Mouse (Mus musculus): ENCODE data around the gene Kif2a.
A peak's percentile ranks its signal among the peaks of the same experiment; 100 is the strongest.

The Kif2a gene

GRCm38 (mm10) chr13:107021461-107022265 is at the start of gene Kif2a:
Gene Kif2a (minus strand): TSS chr13:107022126.
- DNase-seq (ENCODE audit: extremely low spot score, low spot score) = peak; percentile 80

DNA sequence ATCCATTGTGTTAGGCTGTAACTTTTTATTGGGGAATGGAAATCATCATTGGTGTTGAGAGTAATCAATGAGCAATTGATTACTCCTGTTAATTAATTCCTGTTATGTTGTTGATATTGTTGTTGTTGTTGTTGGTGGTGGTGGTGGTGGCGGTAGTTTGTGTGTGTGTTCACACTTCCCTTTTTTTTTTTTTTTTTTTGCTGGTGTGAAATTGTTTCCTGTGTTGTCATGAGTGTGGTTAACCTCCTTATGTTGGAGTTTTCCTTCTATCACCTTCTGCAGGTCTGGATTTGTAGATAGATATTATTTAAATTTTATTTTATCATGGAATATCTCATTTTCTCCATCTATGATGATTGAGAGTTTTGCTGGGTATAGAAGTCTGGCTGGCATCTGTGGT is 47.1 kb upstream of the Kif2a start:
- no peak for DNase-seq (ENCODE audit: extremely low spot score, low spot score)

GRCm38 (mm10) chr13:107065098-107065855 is 43.4 kb upstream of the Kif2a start:
- DNase-seq (ENCODE audit: extremely low spot score, low spot score) = no peak

DNA sequence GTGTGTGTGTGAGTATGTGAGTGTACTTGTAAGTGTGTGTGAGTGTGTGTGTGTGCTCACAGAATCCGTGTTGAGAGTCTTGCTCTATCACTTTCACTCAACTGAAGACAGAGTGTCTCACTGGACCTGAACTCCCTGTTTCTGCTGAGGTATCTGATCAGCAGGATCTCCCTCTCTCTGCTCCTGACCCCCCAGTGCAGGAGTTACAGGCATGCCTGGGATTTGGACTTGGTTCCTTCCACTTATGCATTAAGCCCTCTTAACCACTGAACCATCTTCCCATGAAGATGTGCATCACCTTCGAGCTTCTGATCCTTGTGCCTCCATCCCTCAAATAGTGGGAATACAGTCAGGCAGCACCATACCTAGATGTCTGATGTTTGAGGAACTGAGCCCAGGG is 42.3 kb upstream of the Kif2a start:
- DNase-seq (ENCODE audit: extremely low spot score, low spot score) = no peak

DNA sequence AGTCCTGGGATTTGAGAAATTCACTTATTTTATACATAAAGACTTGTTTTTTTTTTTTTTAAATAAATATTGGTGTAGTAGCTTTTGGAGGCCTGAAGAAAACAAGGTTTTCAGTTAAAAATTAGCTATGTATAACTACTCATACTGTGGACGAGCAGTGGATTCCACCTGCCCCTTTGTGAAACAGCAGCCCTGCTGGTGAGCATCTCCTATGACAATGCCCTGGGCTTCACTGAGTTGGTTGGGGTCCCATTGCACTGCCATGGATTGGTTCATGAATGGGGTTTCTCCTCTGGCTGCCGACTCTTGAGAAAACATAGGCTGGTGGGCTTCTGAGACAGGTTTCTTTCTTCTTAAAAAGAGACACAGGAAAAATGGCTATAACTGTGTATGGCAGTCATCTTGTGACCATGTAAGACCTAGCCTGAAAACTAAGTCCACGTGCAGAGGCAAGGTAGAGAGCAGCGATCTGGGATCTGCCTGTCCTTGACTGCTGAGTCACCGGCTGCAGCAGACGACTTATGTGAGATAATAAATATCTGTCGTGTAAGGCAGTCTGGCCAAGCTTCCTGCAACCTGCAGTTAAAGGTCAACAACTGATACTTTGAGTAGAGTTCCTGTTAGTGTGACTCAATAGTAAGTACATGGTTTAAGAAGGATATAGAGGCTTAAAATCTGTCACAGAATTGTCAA is 41.3 kb upstream of the Kif2a start:
- no peak for DNase-seq (ENCODE audit: extremely low spot score, low spot score)

GRCm38 (mm10) chr13:107060098-107060497 is 38.2 kb upstream of the Kif2a start:
- DNase-seq (ENCODE audit: extremely low spot score, low spot score) = no peak

DNA sequence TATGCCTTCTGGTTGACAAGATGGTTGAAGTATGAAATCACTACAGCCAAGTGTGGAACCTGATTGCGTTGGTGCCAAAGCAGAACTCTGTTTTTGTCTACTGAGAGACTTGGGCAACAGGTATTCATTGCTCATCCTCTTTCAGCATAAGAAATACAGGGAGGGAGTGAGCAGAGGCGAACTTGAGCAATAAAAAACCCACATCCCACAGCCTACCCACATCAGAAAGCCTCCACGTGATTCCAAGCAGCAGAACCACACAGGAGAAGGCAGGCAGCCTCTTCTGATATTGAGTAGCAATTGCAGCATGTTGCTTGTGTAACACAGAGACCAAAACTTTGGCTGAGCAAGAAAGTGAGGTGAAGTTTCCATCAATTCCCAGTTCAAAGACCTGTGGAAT is 37.5 kb upstream of the Kif2a start:
- DNase-seq (ENCODE audit: extremely low spot score, low spot score) = no peak

GRCm38 (mm10) chr13:107056318-107056717 is 34.4 kb upstream of the Kif2a start:
- no peak for DNase-seq (ENCODE audit: extremely low spot score, low spot score)

GRCm38 (mm10) chr13:107054496-107054895 is 32.6 kb upstream of the Kif2a start:
- no peak for DNase-seq (ENCODE audit: extremely low spot score, low spot score)

DNA sequence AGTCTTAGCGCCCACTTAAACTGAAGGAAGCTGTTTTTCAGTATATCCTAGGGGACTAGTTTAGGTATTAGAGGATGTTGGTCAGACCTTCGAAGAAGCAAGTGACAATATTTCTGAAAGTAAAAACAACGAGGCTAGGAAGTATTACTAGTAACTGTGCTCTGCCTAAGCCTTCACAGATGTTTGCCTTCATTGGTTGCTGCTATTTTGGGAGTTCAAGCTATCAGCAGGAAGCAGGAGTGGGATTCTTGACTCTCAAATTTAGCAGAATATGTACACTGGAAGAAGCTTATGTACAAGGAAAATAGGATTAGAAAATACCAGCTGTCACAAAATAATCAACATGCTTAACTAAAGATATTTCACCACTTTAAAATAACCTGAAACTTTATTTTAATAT is 29.4 kb upstream of the Kif2a start:
- DNase-seq (ENCODE audit: extremely low spot score, low spot score) = no peak

GRCm38 (mm10) chr13:107044229-107044628 is 22.3 kb upstream of the Kif2a start:
- DNase-seq (ENCODE audit: extremely low spot score, low spot score) = no peak

DNA sequence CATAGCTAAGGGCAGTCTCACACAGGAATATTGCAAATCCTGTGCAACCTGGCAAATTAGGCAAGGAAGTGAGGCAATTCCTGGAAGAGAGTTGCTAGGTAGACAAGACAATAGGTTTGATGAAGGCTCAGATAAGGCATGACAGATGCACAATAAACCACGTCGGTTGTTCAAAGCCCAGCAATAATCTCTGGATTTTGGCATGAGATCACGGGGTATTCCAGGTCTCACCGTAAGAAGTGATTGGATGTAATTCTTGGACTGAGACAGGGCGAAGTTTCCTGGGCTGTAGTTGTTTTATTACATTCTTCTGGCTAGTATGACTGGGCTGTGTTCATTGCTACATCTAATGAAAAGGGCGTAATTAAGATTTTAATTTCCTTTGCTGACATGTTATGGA is 20.6 kb upstream of the Kif2a start:
- DNase-seq (ENCODE audit: extremely low spot score, low spot score) = no peak

GRCm38 (mm10) chr13:107039493-107039892 is 17.6 kb upstream of the Kif2a start:
- no peak for DNase-seq (ENCODE audit: extremely low spot score, low spot score)

DNA sequence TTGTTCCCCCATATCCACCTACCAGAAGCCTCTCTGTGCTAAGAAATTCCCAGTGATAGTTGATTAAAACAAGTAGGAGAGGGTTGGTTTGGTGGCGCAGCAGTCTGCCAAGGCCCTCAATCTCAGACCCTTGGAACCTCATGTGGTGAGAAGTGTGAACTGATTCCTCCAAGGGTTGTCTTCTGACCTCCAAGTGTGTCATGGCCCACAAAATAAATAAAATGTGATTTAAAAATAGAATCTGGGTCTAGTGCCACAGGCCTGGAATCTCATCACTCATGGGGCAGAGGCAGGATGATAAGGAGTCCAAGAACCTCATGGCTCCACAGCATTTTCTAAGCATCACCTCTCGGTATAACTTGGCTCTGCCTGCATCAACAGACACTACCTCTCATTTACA is 16.4 kb upstream of the Kif2a start:
- DNase-seq (ENCODE audit: extremely low spot score, low spot score) = no peak

DNA sequence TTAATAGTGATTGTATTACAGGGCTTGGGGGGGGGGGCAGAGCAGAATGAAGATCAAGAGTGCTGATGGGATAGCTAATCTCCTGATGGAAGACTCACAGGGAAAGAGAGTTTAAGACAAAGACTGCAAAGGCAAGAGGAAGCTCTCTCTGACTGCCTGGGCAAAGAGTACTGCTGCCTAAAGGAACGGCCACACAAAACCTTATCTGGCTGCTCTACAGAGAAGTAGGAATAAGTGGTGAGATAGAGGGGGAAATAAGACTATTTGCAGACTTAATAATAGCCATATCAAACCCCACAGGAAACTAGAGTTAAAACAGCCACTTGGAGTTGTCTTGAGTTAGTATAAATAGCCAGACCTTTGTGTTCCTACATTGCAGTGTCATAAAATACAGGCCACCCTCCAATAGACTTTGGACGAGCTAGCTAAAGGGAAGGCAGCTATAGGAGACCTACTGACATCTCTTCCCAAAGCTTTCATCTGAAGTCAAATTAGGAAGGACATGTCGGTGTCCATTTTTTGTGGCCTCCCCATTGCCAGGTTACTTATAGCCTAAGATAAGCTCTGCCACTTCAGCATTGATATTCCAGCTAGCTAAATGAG is 13.7 kb upstream of the Kif2a start:
- no peak for DNase-seq (ENCODE audit: extremely low spot score, low spot score)

DNA sequence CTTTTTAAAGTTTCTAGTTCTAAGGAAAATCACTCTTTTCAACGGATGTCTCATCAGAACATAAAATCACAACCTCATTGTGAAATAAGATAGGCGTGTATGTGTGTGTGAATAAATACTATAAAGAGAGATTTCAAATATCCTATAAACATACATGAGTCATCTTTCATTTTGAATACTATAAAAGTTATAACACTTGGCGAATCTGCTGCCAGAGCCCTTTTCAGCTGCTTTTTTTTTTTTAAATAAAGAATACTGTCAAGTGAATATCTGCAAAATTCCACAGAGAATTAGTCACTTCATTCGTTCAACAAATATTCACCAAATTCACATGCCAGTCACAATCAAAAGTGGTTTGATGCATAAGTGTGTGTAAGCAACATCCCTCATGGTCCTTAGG is 13.2 kb upstream of the Kif2a start:
- DNase-seq (ENCODE audit: extremely low spot score, low spot score) = no peak

- no peak for DNase-seq (ENCODE audit: extremely low spot score, low spot score)
Observed at GRCm38 (mm10) chr13:107034028-107034920, 12.3 kb upstream of the Kif2a start.

DNA sequence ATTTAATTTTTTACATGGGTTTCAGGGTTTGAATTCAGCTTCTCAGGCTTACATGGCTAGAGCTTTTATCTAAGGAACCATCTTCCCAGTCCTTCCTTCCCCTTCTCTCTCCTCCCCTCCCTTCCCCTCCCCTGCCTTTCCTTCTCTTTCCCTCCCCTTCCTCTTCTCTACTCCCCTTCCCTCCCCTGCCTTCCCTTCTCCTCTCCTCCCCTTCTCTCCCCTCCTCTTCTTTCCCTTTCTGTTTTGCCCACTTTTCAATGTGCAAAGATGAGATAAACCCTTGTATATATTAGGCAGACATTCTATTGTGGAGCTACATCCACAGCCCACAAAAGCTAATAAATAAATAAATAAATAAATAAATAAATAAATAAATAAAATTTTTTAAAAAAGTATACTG is 9.3 kb upstream of the Kif2a start:
- DNase-seq (ENCODE audit: extremely low spot score, low spot score) = no peak

DNA sequence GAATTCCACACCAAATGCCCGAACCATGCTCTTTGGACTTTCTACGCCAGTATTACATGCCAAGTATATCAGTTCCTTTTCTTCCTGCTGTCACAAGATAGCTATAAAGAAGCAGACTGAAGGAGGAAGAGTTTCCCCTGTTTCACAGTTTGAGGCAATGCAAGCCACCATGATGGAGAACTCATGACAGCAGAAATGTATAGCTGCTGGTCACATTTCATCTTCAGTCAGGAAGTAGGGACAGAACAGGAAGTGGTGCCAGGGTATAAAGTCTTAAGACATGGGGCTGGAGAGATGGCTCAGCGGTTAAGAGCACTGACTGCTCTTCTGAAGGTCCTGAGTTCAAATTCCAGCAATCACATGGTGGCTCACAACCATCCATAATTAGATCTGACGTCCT is 5.3 kb upstream of the Kif2a start:
- no peak for DNase-seq (ENCODE audit: extremely low spot score, low spot score)

- no peak for DNase-seq (ENCODE audit: extremely low spot score, low spot score)
Observed at GRCm38 (mm10) chr13:107025663-107026062, 3.7 kb upstream of the Kif2a start.
